Mouse (Mus musculus): ENCODE results near the gene Pip5k1b.
"Not testable (repeated sequence)": the region's sequence is repeated elsewhere in the genome, so short reads cannot be mapped to it uniquely, and the experiment has no call there.

DNA sequence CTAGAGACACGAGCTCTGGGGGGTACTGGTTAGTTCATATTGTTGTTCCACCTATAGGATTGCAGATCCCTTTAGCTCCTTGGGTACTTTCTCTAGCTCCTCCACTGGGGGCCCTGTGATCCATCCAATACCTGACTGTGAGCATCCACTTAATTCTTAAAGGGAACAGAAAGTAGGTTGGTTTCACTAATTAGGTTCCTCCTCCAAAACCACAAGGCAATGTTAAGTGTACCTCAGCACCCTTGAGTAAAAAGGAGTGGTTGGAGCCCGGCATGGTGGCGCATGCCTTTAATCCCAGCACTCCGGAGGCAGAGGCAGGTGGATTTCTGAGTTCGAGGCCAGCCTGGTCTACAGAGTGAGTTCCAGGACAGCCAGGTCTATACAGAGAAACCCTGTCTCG is 3.0 kb downstream of the Pip5k1b start:
- not testable (repeated sequence) for TF ChIP-seq CTCF (IDR thresholded peaks at IDR 0.05; ENCODE audit: borderline replicate concordance, extremely low read depth, insufficient read depth, insufficient read length); POLR2A (IDR thresholded peaks at IDR 0.05; ENCODE audit: borderline replicate concordance, extremely low read depth, insufficient read depth, insufficient read length, poor library complexity, severe bottlenecking)

Measured in brain, embryonic 14.5 days (tissue).